Mouse (Mus musculus): ENCODE measurements around the gene Ehd2. TPM values are rescaled to one million over a fixed set of nuclear protein-coding genes. Genes with fewer than 3 reads are reported as not detected.

Gene Ehd2
- 6.5 and 9.7 TPM in 2 replicates for polyA plus RNA-seq (2012; rRNA removed)

- TF ChIP-seq POLR2A (IDR thresholded peaks at IDR 0.05; ENCODE audit: borderline replicate concordance, extremely low read depth, insufficient read depth, insufficient read length, poor library complexity, severe bottlenecking) (no peak), CTCF (IDR thresholded peaks at IDR 0.05; ENCODE audit: borderline replicate concordance, extremely low read depth, insufficient read depth, insufficient read length) (peak; percentile 87)
- DNase-seq (ENCODE audit: low read depth): peak; percentile 56
Measured at GRCm38 (mm10) chr7:15967312-15967711, at the start of gene Ehd2. Gene Ehd2 (minus strand): TSS chr7:15967567.

GRCm38 (mm10) chr7:16015384-16015783, 48.0 kb upstream of the Ehd2 start:
- no peak for TF ChIP-seq CTCF (IDR thresholded peaks at IDR 0.05; ENCODE audit: borderline replicate concordance, extremely low read depth, insufficient read depth, insufficient read length)
- no peak for TF ChIP-seq POLR2A (IDR thresholded peaks at IDR 0.05; ENCODE audit: borderline replicate concordance, extremely low read depth, insufficient read depth, insufficient read length, poor library complexity, severe bottlenecking)
- DNase-seq (ENCODE audit: low read depth): no peak

GRCm38 (mm10) chr7:16014521-16015175, 47.3 kb upstream of the Ehd2 start:
- no peak for DNase-seq (ENCODE audit: low read depth)
- TF ChIP-seq CTCF (IDR thresholded peaks at IDR 0.05; ENCODE audit: borderline replicate concordance, extremely low read depth, insufficient read depth, insufficient read length) (no peak), POLR2A (IDR thresholded peaks at IDR 0.05; ENCODE audit: borderline replicate concordance, extremely low read depth, insufficient read depth, insufficient read length, poor library complexity, severe bottlenecking) (no peak)

GRCm38 (mm10) chr7:16013722-16014275, 46.4 kb upstream of the Ehd2 start:
- DNase-seq (ENCODE audit: low read depth): no peak
- no peak for TF ChIP-seq POLR2A (IDR thresholded peaks at IDR 0.05; ENCODE audit: borderline replicate concordance, extremely low read depth, insufficient read depth, insufficient read length, poor library complexity, severe bottlenecking)
- TF ChIP-seq CTCF (IDR thresholded peaks at IDR 0.05; ENCODE audit: borderline replicate concordance, extremely low read depth, insufficient read depth, insufficient read length): no peak

GRCm38 (mm10) chr7:16012576-16013263, 45.4 kb upstream of the Ehd2 start:
- DNase-seq (ENCODE audit: low read depth): no peak
- TF ChIP-seq POLR2A (IDR thresholded peaks at IDR 0.05; ENCODE audit: borderline replicate concordance, extremely low read depth, insufficient read depth, insufficient read length, poor library complexity, severe bottlenecking) (no peak), CTCF (IDR thresholded peaks at IDR 0.05; ENCODE audit: borderline replicate concordance, extremely low read depth, insufficient read depth, insufficient read length) (peak; percentile 56; the same call in 1 of the 2 replicates)

GRCm38 (mm10) chr7:16011418-16012085, 44.2 kb upstream of the Ehd2 start:
- TF ChIP-seq POLR2A (IDR thresholded peaks at IDR 0.05; ENCODE audit: borderline replicate concordance, extremely low read depth, insufficient read depth, insufficient read length, poor library complexity, severe bottlenecking): no peak
- TF ChIP-seq CTCF (IDR thresholded peaks at IDR 0.05; ENCODE audit: borderline replicate concordance, extremely low read depth, insufficient read depth, insufficient read length): no peak
- DNase-seq (ENCODE audit: low read depth): no peak

GRCm38 (mm10) chr7:16010649-16011048, 43.3 kb upstream of the Ehd2 start:
- no peak for TF ChIP-seq POLR2A (IDR thresholded peaks at IDR 0.05; ENCODE audit: borderline replicate concordance, extremely low read depth, insufficient read depth, insufficient read length, poor library complexity, severe bottlenecking)
- TF ChIP-seq CTCF (IDR thresholded peaks at IDR 0.05; ENCODE audit: borderline replicate concordance, extremely low read depth, insufficient read depth, insufficient read length): no peak
- no peak for DNase-seq (ENCODE audit: low read depth)

- DNase-seq (ENCODE audit: low read depth): no peak
- TF ChIP-seq CTCF (IDR thresholded peaks at IDR 0.05; ENCODE audit: borderline replicate concordance, extremely low read depth, insufficient read depth, insufficient read length) (no peak), POLR2A (IDR thresholded peaks at IDR 0.05; ENCODE audit: borderline replicate concordance, extremely low read depth, insufficient read depth, insufficient read length, poor library complexity, severe bottlenecking) (no peak)
Measured at GRCm38 (mm10) chr7:16009636-16010035, 42.3 kb upstream of the Ehd2 start.

GRCm38 (mm10) chr7:16005020-16005419, 37.7 kb upstream of the Ehd2 start:
- DNase-seq (ENCODE audit: low read depth): no peak
- TF ChIP-seq POLR2A (IDR thresholded peaks at IDR 0.05; ENCODE audit: borderline replicate concordance, extremely low read depth, insufficient read depth, insufficient read length, poor library complexity, severe bottlenecking) (no peak), CTCF (IDR thresholded peaks at IDR 0.05; ENCODE audit: borderline replicate concordance, extremely low read depth, insufficient read depth, insufficient read length) (no peak)

GRCm38 (mm10) chr7:16004177-16004856, 37.0 kb upstream of the Ehd2 start:
- no peak for TF ChIP-seq CTCF (IDR thresholded peaks at IDR 0.05; ENCODE audit: borderline replicate concordance, extremely low read depth, insufficient read depth, insufficient read length)
- peak; percentile 35 for DNase-seq (ENCODE audit: low read depth)

GRCm38 (mm10) chr7:16003032-16003431, 35.7 kb upstream of the Ehd2 start:
- TF ChIP-seq CTCF (IDR thresholded peaks at IDR 0.05; ENCODE audit: borderline replicate concordance, extremely low read depth, insufficient read depth, insufficient read length) (no peak), POLR2A (IDR thresholded peaks at IDR 0.05; ENCODE audit: borderline replicate concordance, extremely low read depth, insufficient read depth, insufficient read length, poor library complexity, severe bottlenecking) (no peak)
- no peak for DNase-seq (ENCODE audit: low read depth)
